Mouse (Mus musculus) heart, embryonic 15.5 days (tissue): Measurements from ENCODE around the gene Itga8. TPM values are rescaled to one million over a fixed set of nuclear protein-coding genes. Genes with fewer than 3 reads are reported as not detected.
A peak's percentile ranks its signal among the peaks of the same experiment; 100 is the strongest.

Source experiments
- ATAC-seq: fragments of 200-750 bp; cut with Nextera tagmentation; replicated peaks from 2 replicates; pipeline ENCODE4 v1.8.0; 2017; ENCODE audit warnings: low read depth, moderate TSS enrichment; ENCODE audit not compliant: insufficient number of reproducible peaks, insufficient read depth, low FRiP score
- H3K27ac ChIP-seq: fragments of 300-500 bp; sonication (generic); 2 replicates; pipeline ENCODE4 v1.5.1; 2015; ENCODE audit warnings: mild to moderate bottlenecking, inconsistent platforms
- H3K27me3 ChIP-seq: fragments of 300-500 bp; sonication (generic); 2 replicates; pipeline ENCODE4 v1.6.1; 2015; ENCODE audit warnings: inconsistent platforms
- H3K36me3 ChIP-seq: fragments of 300-500 bp; sonication (generic); 2 replicates; pipeline ENCODE4 v1.6.1; 2015; ENCODE audit warnings: mild to moderate bottlenecking, inconsistent platforms
- H3K4me1 ChIP-seq: fragments of 300-500 bp; sonication (generic); replicated peaks from 2 replicates; pipeline ENCODE4 v1.6.1; 2015; ENCODE audit warnings: inconsistent platforms
- H3K4me2 ChIP-seq: fragments of 300-500 bp; sonication (generic); 2 replicates; pipeline ENCODE4 v1.6.1; 2015; ENCODE audit warnings: inconsistent platforms, mild to moderate bottlenecking, moderate library complexity
- H3K4me3 ChIP-seq: fragments of 300-500 bp; sonication (generic); 2 replicates; pipeline ENCODE4 v1.5.1; 2015; ENCODE audit warnings: mild to moderate bottlenecking, inconsistent platforms
- H3K9ac ChIP-seq: fragments of 300-500 bp; sonication (generic); 2 replicates; pipeline ENCODE4 v1.6.1; 2015; ENCODE audit warnings: mild to moderate bottlenecking, inconsistent platforms
- H3K9me3 ChIP-seq: fragments of 300-500 bp; sonication (generic); replicated peaks from 2 replicates; pipeline ENCODE4 v1.6.1; 2016; ENCODE audit warnings: inconsistent platforms
- WGBS: fragments of 180-500 bp; shearing (Covaris S2); methylation state at CpG from one replicate; pipeline ENCODE4 v1.1.7; 2015; ENCODE audit warnings: mixed read lengths; 5-methylcytosine and 5-hydroxymethylcytosine counted together
- polyA plus RNA-seq: library from polyadenylated mRNA; unstranded; fragments of >200 nt; fragmentation: Nextera tagmentation; extraction: Ambion mirVana; gene quantifications from 2 replicates; pipeline ENCODE4 v1.2.1, GENCODE M21; 2015

Itga8 gene
- polyA plus RNA-seq = 11.4 and 15.5 TPM in 2 replicates

- Histone ChIP-seq H3K27ac (no peak within 1 kb of the TSS; the same call in 1 of the 2 replicates), H3K27me3 (peaks cover 11% of the 10 kb centered on the region; the same call in 1 of the 2 replicates)
- WGBS = under 1% methylated on average over 56 of the region's 56 CpGs
These were observed at the start of gene Itga8 for GRCm38 (mm10) chr2:12301431-12302170. TSS of gene Itga8 (minus strand) at chr2:12301922.

GRCm38 (mm10) chr2:12348914-12349313 lies 47.2 kb upstream of the Itga8 start:
- Histone ChIP-seq H3K9me3 (no peaks in the 10 kb centered on the region), H3K9ac (no peak overlapping the region), H3K4me1 (peaks cover 16% of the 10 kb centered on the region), H3K27ac (peak overlapping the region; percentile 69), H3K4me2 (no peak overlapping the region), H3K36me3 (no peaks in the 10 kb centered on the region), H3K4me3 (no peak overlapping the region), H3K27me3 (no peaks in the 10 kb centered on the region)
- ATAC-seq = no peak
- 31% methylated on average over 2 of the region's 2 CpGs for WGBS

More at GRCm38 (mm10) chr2:12301431-12302170, at the start of gene Itga8:
- Histone ChIP-seq H3K4me2 (peak within 1 kb of the TSS; percentile 96), H3K4me3 (peak within 1 kb of the TSS; percentile 70), H3K9ac (peak within 1 kb of the TSS; percentile 68), H3K36me3 (no peaks in the 10 kb centered on the region), H3K4me1 (peaks cover 3% of the 10 kb centered on the region; the same call in 1 of the 2 replicates), H3K9me3 (no peaks in the 10 kb centered on the region)
- ATAC-seq = peak; percentile 92

GRCm38 (mm10) chr2:12331962-12332361 lies 30.2 kb upstream of the Itga8 start:
- Histone ChIP-seq H3K9ac (no peak overlapping the region), H3K27ac (no peak overlapping the region), H3K4me1 (peaks cover 20% of the 10 kb centered on the region), H3K36me3 (no peaks in the 10 kb centered on the region), H3K27me3 (no peaks in the 10 kb centered on the region), H3K4me3 (no peak overlapping the region), H3K4me2 (no peak overlapping the region), H3K9me3 (no peaks in the 10 kb centered on the region)
- ATAC-seq = no peak
- 52% methylated on average over 2 of the region's 2 CpGs for WGBS

- Histone ChIP-seq H3K9ac (no peak overlapping the region), H3K27ac (no peak overlapping the region), H3K4me2 (no peak overlapping the region), H3K4me3 (no peak overlapping the region), H3K9me3 (no peaks in the 10 kb centered on the region), H3K27me3 (no peaks in the 10 kb centered on the region), H3K4me1 (peaks cover 20% of the 10 kb centered on the region), H3K36me3 (no peaks in the 10 kb centered on the region)
- 71% methylated on average over 2 of the region's 2 CpGs for WGBS
- ATAC-seq = no peak
These were observed 27.9 kb upstream of the Itga8 start for GRCm38 (mm10) chr2:12329620-12330019.

GRCm38 (mm10) chr2:12329068-12329407 lies 27.3 kb upstream of the Itga8 start:
- no peak overlapping the region for H3K4me3 ChIP-seq
- peak overlapping the region; percentile 56 for H3K27ac ChIP-seq
- no peaks in the 10 kb centered on the region for H3K9me3 ChIP-seq
- ATAC-seq = no peak
- peak overlapping the region; percentile 16; the same call in 1 of the 2 replicates for H3K4me2 ChIP-seq
- peaks cover 20% of the 10 kb centered on the region for H3K4me1 ChIP-seq
- no peaks in the 10 kb centered on the region for H3K27me3 ChIP-seq
- WGBS = 25% methylated on average over 5 of the region's 5 CpGs
- no peaks in the 10 kb centered on the region for H3K36me3 ChIP-seq
- H3K9ac ChIP-seq = no peak overlapping the region

- Histone ChIP-seq H3K4me2 (peak overlapping the region; percentile 16; the same call in 1 of the 2 replicates), H3K36me3 (no peaks in the 10 kb centered on the region), H3K4me3 (no peak overlapping the region), H3K9ac (no peak overlapping the region), H3K4me1 (peaks cover 20% of the 10 kb centered on the region), H3K27ac (peak overlapping the region; percentile 56), H3K9me3 (no peaks in the 10 kb centered on the region), H3K27me3 (no peaks in the 10 kb centered on the region)
- WGBS = 44% methylated on average over 8 of the region's 8 CpGs
- ATAC-seq = no peak
These were observed 26.8 kb upstream of the Itga8 start for GRCm38 (mm10) chr2:12328355-12329067.

GRCm38 (mm10) chr2:12327691-12328354 lies 26.1 kb upstream of the Itga8 start:
- peak overlapping the region; percentile 38 for H3K4me3 ChIP-seq
- peaks cover 20% of the 10 kb centered on the region for H3K4me1 ChIP-seq
- peak overlapping the region; percentile 58 for H3K4me2 ChIP-seq
- WGBS = 37% methylated on average over 11 of the region's 11 CpGs
- H3K9ac ChIP-seq = no peak overlapping the region
- ATAC-seq = no peak
- no peaks in the 10 kb centered on the region for H3K36me3 ChIP-seq
- 0 out of 2 replicates have a peak overlapping the region, but pooled peaks have one; percentile 56 for H3K27ac ChIP-seq
- H3K9me3 ChIP-seq = no peaks in the 10 kb centered on the region
- no peaks in the 10 kb centered on the region for H3K27me3 ChIP-seq

- Histone ChIP-seq H3K4me2 (peak overlapping the region; percentile 58), H3K4me1 (peaks cover 20% of the 10 kb centered on the region), H3K27me3 (no peaks in the 10 kb centered on the region), H3K27ac (peak overlapping the region; percentile 21; the same call in 1 of the 2 replicates), H3K4me3 (peak overlapping the region; percentile 38), H3K9me3 (no peaks in the 10 kb centered on the region), H3K36me3 (no peaks in the 10 kb centered on the region), H3K9ac (no peak overlapping the region)
- 16% methylated on average over 10 of the region's 10 CpGs for WGBS
- no peak for ATAC-seq
These were observed 25.5 kb upstream of the Itga8 start for GRCm38 (mm10) chr2:12327216-12327615.

- Histone ChIP-seq H3K4me3 (no peak overlapping the region), H3K27ac (peak overlapping the region; percentile 64), H3K9ac (no peak overlapping the region), H3K9me3 (no peaks in the 10 kb centered on the region), H3K27me3 (no peaks in the 10 kb centered on the region), H3K36me3 (no peaks in the 10 kb centered on the region), H3K4me1 (peaks cover 20% of the 10 kb centered on the region), H3K4me2 (no peak overlapping the region)
- ATAC-seq = no peak
- WGBS = 76% methylated on average over 2 of the region's 2 CpGs
These were observed 24.1 kb upstream of the Itga8 start for GRCm38 (mm10) chr2:12325868-12326267.

- Histone ChIP-seq H3K27ac (peak overlapping the region; percentile 64), H3K27me3 (no peaks in the 10 kb centered on the region), H3K36me3 (no peaks in the 10 kb centered on the region), H3K4me1 (peaks cover 20% of the 10 kb centered on the region), H3K9ac (no peak overlapping the region), H3K4me3 (no peak overlapping the region), H3K9me3 (no peaks in the 10 kb centered on the region), H3K4me2 (no peak overlapping the region)
- 30% methylated on average over 6 of the region's 6 CpGs for WGBS
- ATAC-seq = peak; percentile 84
These were observed 23.7 kb upstream of the Itga8 start for GRCm38 (mm10) chr2:12325417-12325816.

GRCm38 (mm10) chr2:12320914-12321313 lies 19.2 kb upstream of the Itga8 start:
- no peak overlapping the region for H3K27ac ChIP-seq
- no peaks in the 10 kb centered on the region for H3K27me3 ChIP-seq
- H3K36me3 ChIP-seq = no peaks in the 10 kb centered on the region
- H3K4me1 ChIP-seq = no peaks in the 10 kb centered on the region; the same call in none of the 2 replicates
- ATAC-seq = no peak
- no peak overlapping the region for H3K4me3 ChIP-seq
- no peak overlapping the region for H3K4me2 ChIP-seq
- 62% methylated on average over 4 of the region's 4 CpGs for WGBS
- H3K9ac ChIP-seq = no peak overlapping the region
- H3K9me3 ChIP-seq = no peaks in the 10 kb centered on the region
